Mouse (Mus musculus): Measurements from ENCODE around the gene Map1b.
A peak's percentile ranks its signal among the peaks of the same experiment; 100 is the strongest.

Map1b gene

DNA sequence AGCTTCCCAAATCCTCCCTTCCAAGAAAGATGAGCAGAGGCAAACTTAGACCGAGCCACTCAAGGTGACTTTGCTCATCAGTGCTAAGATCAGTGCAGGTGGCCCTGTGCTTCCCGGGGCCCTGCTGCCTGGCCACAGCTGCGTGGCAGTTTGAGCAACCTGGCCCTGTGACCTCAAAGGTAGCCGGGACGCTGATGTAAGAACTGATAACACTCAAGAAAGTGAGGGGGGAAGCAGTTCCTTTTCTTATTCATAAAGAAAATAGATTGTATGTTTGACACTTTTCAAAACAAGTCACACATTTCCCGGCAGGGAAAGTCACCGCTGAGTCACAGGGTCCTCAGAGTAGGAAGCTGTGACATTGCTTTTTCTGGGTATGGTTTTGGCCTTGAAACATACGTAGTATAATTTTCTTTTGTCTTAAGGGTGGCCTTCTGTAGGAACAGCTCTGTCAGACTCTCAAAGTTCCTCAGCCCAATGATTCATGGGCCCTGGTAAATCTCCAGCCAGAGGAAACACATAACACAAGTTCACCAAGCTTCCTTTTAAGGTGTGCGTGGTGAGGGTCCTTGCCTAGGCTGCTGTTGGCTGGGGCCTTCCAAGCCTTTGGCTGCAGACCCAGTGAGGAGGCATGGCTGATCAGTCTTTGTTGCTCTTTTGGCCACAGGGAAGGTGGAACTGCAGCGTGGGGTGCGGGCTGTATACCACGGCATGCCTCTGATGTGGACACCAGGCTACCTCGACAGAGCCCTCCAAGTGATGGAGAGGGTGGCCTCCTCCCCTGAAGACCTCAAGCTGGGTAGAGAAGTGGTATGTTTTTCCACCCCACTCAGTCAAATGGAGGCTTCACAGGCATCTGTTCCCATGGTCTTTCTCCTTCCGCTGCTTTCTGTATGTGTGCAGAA is 105.5 kb downstream of the Map1b start:
- DNase-seq (ENCODE audit: low read depth, low spot score) = no peak

GRCm38 (mm10) chr13:99409216-99409615 is 107.1 kb downstream of the Map1b start:
- no peak for DNase-seq (ENCODE audit: low read depth, low spot score)

- DNase-seq (ENCODE audit: low read depth, low spot score) = no peak
These were observed 117.0 kb downstream of the Map1b start for GRCm38 (mm10) chr13:99399373-99399772.

- DNase-seq (ENCODE audit: low read depth, low spot score) = no peak
These were observed 118.1 kb downstream of the Map1b start for GRCm38 (mm10) chr13:99398149-99398701.

- DNase-seq (ENCODE audit: low read depth, low spot score) = no peak
These were observed 119.1 kb downstream of the Map1b start for GRCm38 (mm10) chr13:99397228-99397627.

DNA sequence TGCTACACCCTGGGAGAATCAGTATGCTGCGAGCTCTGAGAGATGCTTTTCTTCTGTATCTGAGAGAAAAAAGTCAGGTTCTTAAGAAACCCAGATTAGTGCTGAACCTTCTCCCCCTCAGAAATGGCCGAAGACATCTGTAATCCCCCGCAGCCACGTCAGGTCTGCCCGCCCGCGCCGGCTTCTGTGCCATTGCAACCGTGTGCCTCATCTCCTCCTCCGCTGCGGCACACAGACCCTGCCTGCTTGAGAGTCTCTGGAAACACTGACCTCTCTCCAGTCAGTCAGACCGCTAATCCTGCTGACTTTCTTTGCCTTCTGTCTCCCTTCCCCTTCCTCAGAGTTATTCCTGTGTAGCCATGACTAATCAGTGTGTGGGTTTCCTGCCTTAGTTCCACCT is 120.8 kb downstream of the Map1b start:
- DNase-seq (ENCODE audit: low read depth, low spot score) = no peak

DNA sequence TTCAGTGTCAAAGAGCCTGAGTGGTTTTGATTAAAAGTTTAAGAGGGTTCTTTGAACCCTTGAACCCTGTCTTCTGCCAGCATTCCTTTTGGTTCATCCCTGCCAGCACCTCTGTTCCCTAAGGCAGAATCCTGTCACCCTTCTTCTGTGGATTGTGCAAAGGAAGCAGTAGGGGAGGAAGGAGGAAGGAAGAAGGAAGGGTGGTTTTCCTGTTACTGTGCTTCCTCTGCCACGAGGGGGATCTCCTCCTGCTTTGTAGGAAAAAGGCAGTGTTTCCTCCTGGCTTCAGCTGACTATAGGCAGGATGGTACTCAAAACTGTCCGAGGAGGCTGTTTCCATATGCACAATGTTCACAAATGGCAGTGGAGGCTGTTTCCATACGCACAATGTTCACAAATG is 121.6 kb downstream of the Map1b start:
- no peak for DNase-seq (ENCODE audit: low read depth, low spot score)

GRCm38 (mm10) chr13:99393128-99393527 is 123.2 kb downstream of the Map1b start:
- no peak for DNase-seq (ENCODE audit: low read depth, low spot score)

DNA sequence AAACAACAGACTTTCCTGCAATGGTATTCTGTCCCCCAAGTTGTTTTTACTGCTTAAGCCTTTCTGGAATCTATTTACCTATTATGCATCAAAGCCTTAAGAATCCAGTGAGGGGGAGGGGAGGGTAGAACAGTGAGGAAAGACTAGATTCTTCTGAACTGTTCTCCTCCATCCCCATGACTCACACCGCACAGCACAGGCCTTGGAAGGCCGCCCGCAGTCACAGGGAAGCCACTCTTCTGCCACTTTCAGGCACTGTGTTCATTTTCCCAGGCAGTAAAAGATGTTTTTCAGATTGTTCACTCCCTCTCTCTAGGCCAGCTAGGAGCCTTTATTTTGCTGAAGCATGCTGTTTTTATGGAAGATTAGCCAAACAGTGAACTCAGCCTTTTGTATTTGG is 124.9 kb downstream of the Map1b start:
- DNase-seq (ENCODE audit: low read depth, low spot score) = no peak

DNA sequence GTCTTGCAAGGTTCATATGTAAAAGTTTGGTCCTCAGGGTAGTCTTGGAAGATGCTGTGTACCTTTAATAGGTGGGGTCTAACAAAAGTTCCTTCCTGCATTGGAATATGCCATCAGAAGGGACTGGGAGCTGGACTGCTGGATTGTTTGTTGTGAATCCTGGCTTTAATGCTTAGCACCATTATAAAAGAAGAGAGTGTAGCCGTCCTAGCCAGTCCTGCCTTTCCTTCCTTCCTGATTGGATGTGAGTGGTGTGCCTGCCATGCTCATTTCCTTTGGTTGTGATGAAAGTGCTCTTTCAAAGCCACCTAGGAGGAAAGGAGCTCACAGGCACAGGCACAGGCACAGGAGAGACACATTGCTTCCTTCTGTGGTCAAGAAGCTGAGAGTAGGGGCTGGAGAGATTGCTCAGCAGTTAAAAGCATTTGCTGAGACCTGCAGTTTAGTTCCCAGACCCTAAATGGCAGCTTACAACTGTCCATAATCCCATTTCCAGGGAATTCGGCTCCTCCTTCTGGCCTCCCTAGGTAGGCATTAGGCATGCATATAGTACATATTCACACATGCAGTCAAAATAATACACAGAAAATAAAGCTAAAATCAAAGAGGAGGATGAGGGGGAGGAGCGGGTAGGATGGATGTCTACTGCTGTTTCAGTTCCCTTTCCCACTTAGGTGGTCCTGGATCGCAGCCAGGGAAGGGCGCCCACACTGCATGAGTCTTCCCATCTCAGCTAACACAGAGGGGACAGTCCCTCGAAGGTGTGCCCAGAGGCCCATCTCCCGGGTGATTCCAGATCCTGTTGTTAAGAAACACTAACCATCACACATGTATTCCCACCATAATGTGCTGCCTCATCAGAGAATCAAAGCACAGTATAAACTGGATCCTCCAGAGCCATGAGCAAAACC is 128.2 kb downstream of the Map1b start:
- no peak for DNase-seq (ENCODE audit: low read depth, low spot score)

- DNase-seq (ENCODE audit: low read depth, low spot score) = no peak
These were observed 130.0 kb downstream of the Map1b start for GRCm38 (mm10) chr13:99386341-99386740.

GRCm38 (mm10) chr13:99385911-99386310 is 130.4 kb downstream of the Map1b start:
- no peak for DNase-seq (ENCODE audit: low read depth, low spot score)

DNA sequence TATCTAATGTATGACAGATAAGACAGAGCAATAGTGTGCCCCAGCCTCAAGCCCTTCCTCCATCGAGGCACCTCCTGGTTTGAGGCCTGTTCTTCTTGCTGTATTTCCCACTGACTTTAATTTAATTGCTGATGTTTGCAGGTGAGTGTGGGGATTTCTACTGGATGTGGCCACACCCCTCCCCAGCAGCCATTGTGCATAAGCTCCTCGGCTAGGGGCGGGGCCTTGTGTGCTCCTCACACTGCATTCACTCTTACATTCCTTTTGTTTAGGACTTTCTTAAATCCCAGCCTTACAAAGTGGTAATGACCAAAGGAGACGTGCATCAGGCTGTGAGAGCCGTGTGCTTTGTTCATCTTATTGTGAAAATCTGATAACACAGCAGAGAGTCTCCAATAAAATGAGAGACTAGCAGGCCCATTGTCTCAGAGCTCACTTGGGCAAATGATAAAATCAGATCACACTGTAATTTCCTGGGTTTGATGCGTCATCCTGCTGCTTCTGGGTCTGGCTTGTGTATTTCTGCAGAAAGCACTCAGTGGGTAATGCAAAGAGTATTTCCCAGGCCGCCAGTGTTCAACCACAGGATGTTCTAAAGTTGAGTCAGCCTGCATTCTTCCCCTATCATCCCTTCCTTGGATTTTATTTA is 131.7 kb downstream of the Map1b start:
- no peak for DNase-seq (ENCODE audit: low read depth, low spot score)

- DNase-seq (ENCODE audit: low read depth, low spot score) = no peak
These were observed 134.0 kb downstream of the Map1b start for GRCm38 (mm10) chr13:99382373-99382772.

DNA sequence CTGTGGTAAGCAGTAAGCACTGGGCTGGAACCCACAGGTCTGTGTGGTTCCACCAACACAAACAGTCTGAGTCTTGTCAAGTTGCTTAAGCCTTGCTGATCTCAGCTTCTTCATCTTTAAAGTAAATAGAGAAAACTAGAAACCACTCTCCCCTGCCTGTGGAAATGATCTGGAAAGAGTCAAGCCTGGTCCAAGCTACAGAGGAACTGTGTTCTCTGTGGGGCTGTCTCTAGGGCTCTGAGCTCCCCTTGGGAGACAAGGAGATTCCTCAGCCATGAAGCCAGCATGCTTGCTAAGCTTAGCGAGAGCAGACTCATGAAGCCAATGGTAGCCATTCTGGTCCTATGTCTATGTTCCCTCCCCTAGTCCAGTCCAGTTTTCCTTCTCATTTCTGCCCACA is 138.1 kb downstream of the Map1b start:
- no peak for DNase-seq (ENCODE audit: low read depth, low spot score)

DNA sequence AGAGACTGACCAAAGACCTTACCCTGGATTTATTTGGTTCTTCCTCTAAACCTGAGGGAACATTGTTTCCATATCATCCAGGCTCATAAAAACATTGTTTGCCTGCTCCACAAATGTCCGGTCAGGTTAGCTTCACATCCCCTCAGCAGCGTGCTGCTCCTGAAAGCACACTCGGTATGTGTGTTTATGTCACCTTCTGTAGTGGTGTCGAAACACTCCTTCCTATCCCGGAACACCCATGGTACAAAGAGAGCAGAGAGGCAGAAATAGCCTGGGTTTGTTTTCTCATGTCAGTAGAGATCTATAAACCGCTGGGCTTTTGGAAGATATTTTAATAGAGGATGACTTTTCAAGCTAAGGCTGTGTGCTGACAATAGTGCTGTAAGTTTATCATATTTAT is 139.3 kb downstream of the Map1b start:
- DNase-seq (ENCODE audit: low read depth, low spot score) = no peak

- peak; percentile 70 for DNase-seq (ENCODE audit: low read depth, low spot score)
These were observed 140.8 kb downstream of the Map1b start for GRCm38 (mm10) chr13:99375550-99375949.

GRCm38 (mm10) chr13:99374191-99374590 is 142.1 kb downstream of the Map1b start:
- no peak for DNase-seq (ENCODE audit: low read depth, low spot score)

DNA sequence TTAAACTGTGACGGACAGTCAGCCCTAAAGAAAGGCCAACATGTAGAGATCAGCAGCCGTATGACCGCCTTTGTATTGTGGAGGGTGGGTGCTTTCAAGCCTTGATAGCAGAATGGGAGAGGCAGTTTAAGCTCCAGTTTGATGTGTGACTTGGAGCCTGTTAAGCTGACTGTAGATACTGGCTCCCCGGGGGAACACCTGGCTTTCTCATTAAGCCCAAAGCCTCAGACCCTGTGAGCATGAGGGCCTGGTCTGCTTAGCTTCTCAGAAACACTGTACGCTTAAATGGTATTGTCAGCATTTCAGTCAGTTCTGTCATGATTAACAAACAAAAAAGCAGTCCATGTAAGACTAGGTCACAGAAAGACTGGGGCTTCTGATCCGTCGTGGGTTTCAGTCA is 142.7 kb downstream of the Map1b start:
- DNase-seq (ENCODE audit: low read depth, low spot score) = no peak

All from embryo, embryonic 11.5 days (tissue).